Mouse (Mus musculus): Measurements from ENCODE around the gene Ikzf4.

The Ikzf4 gene

GRCm38 (mm10) chr10:128612433-128613153 is 33.2 kb downstream of the Ikzf4 start:
- peak; percentile 79 for DNase-seq (ENCODE audit: low read depth, low spot score)

- DNase-seq (ENCODE audit: low read depth, low spot score), result no peak
Observed at GRCm38 (mm10) chr10:128606483-128606882, 39.3 kb downstream of the Ikzf4 start.

- DNase-seq (ENCODE audit: low read depth, low spot score), result no peak
Observed at GRCm38 (mm10) chr10:128602470-128603128, 43.2 kb downstream of the Ikzf4 start.

GRCm38 (mm10) chr10:128601499-128601898 is 44.3 kb downstream of the Ikzf4 start:
- no peak for DNase-seq (ENCODE audit: low read depth, low spot score)

- no peak for DNase-seq (ENCODE audit: low read depth, low spot score)
Observed at GRCm38 (mm10) chr10:128598476-128598875, 47.3 kb downstream of the Ikzf4 start.

GRCm38 (mm10) chr10:128592797-128593196 is 53.0 kb downstream of the Ikzf4 start:
- no peak for DNase-seq (ENCODE audit: low read depth, low spot score)

GRCm38 (mm10) chr10:128591436-128591835 is 54.4 kb downstream of the Ikzf4 start:
- DNase-seq (ENCODE audit: low read depth, low spot score), result no peak

- peak; percentile 56 for DNase-seq (ENCODE audit: low read depth, low spot score)
Observed at GRCm38 (mm10) chr10:128590193-128590690, 55.5 kb downstream of the Ikzf4 start.

GRCm38 (mm10) chr10:128589464-128590192 is 56.2 kb downstream of the Ikzf4 start, which contains the start of gene Erbb3:
Erbb3 (minus strand) TSS chr10:128589652.
- DNase-seq (ENCODE audit: low read depth, low spot score), result peak; percentile 63

- DNase-seq (ENCODE audit: low read depth, low spot score), result no peak
Observed at GRCm38 (mm10) chr10:128588775-128589463, 56.9 kb downstream of the Ikzf4 start.

- no peak for DNase-seq (ENCODE audit: low read depth, low spot score)
Observed at GRCm38 (mm10) chr10:128588136-128588535, 57.7 kb downstream of the Ikzf4 start.

GRCm38 (mm10) chr10:128587697-128588096 is 58.1 kb downstream of the Ikzf4 start:
- DNase-seq (ENCODE audit: low read depth, low spot score), result no peak

- no peak for DNase-seq (ENCODE audit: low read depth, low spot score)
Observed at GRCm38 (mm10) chr10:128587120-128587519, 58.7 kb downstream of the Ikzf4 start.

GRCm38 (mm10) chr10:128586546-128586945 is 59.2 kb downstream of the Ikzf4 start:
- DNase-seq (ENCODE audit: low read depth, low spot score), result no peak

GRCm38 (mm10) chr10:128584386-128584785 is 61.4 kb downstream of the Ikzf4 start:
- DNase-seq (ENCODE audit: low read depth, low spot score), result no peak

- DNase-seq (ENCODE audit: low read depth, low spot score), result no peak
Observed at GRCm38 (mm10) chr10:128583644-128584043, 62.1 kb downstream of the Ikzf4 start.

All from CD4-positive helper T cell, adult 2 months (primary cell).